Mouse (Mus musculus) 3T3-L1 (cell line): Measurements from ENCODE around the gene Taf1.

Experiments used
- DNase-seq: peaks from one replicate; pipeline ENCODE4 v3.0.0-alpha.2; 2015; ENCODE audit warnings: low read depth, low spot score

The Taf1 gene

GRCm38 (mm10) chrX:101532347-101533221, at the start of gene Taf1:
Taf1 (plus strand) TSS chrX:101532734.
- peak; percentile 98 for DNase-seq

GRCm38 (mm10) chrX:101486487-101487152, 45.9 kb upstream of the Taf1 start:
- peak; percentile 71 for DNase-seq

DNA sequence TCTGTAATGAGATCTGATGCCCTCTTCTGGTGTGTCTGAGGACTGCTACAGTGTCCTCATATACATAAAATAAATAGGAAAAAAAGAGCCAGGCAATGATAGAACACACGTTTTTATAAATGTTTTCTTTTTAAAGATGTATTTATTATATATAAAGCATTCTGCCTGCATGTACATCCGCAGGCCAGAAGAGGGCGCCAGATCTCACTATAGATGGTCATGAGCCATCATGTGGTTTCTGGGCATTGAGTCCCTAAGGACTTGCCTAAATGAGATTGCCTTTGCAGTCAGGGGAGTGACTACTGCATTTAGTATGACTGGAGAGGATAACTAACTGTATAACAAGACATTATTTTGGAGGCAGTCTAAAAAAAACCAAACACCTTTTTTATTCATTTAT, 27.9 kb upstream of the Taf1 start:
- peak; percentile 75 for DNase-seq

GRCm38 (mm10) chrX:101515710-101516109, 16.8 kb upstream of the Taf1 start:
- peak; percentile 49 for DNase-seq

GRCm38 (mm10) chrX:101518006-101518405, 14.5 kb upstream of the Taf1 start:
- peak; percentile 56 for DNase-seq

- DNase-seq, result no peak
Measured at GRCm38 (mm10) chrX:101522027-101522426, 10.5 kb upstream of the Taf1 start.

DNA sequence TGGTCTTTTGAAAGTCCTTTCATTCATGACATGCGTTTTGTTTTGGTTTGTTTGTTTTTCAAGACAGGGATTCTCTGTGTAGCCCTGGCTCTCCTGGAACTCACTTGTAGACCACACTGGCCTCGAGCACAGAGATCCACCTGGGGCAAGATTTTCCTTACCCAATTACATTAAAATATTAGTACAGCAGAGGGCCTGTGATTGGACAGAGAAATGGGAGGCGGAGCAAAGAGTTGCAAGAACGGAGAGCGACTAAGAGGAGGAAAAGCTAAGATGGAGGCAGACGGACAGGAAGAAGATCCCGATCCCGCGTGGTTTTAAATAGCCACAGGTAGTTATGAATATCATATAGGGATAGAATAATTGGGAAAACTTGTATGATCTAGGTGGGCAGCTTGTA, 5.2 kb upstream of the Taf1 start:
- DNase-seq, result peak; percentile 88

DNA sequence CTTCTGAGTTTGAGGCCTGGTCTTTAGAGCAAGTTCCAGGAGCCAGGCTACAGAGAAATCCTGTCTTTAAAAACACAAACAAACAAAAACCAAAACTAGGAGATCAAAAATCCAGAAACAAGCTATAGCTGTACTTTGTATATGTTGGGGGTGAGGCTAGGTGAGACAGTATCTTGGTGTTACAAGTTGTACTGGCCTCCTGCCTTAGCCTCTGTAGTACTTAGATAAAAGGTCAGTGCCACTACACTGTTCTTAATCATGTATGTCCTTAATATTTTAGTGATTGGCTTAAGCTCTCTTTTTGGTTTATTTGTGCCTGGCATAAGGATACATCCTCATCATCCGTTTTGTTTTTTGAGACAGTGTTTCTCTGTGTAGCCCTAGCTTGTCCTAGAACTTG, 52.9 kb downstream of the Taf1 start:
- DNase-seq, result no peak

- DNase-seq, result no peak
Measured at GRCm38 (mm10) chrX:101616183-101616582, 83.6 kb downstream of the Taf1 start.

GRCm38 (mm10) chrX:101617889-101618288, 85.4 kb downstream of the Taf1 start:
- DNase-seq, result no peak

DNA sequence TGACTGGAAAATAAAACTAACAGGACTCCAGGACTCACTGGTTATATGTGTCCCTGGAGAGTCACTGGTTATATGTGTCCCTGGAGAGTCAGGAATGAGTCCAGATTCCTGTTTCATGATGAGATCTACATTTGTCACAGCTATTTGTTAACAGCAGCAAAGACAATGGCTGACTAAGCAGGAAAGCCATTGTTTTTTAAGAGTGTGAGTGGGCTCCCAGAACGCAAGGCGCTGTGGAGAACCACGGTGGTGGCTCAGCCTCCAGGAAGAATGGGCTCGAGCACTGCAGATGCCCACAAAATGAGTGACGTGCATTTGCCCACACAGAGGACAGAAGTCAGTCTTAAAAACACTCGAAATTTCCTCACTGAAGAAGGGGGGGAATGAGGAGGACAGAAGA, 87.8 kb downstream of the Taf1 start:
- DNase-seq, result peak; percentile 36

DNA sequence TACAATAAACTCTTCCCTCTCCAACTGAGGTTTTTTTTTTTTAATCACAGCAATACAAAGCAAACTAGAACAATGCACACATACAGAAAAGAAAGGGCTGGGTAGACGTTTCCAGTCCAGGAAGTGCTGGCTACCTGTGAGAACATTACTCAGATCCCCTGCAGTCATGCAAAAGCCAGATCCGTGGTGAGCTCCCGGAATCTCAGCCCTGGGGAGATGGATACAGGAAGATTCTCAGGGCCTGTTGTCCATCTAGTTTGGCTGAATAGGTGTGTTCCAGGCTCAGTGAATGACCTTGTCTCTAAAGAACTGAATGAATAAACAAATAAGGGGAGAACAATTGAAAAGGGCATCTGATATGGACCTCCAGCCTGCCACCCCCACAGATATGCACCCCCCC, 90.0 kb downstream of the Taf1 start:
- no peak for DNase-seq

GRCm38 (mm10) chrX:101636821-101637525, 104.4 kb downstream of the Taf1 start:
- no peak for DNase-seq

- DNase-seq, result no peak
Measured at GRCm38 (mm10) chrX:101638856-101639255, 106.3 kb downstream of the Taf1 start.

DNA sequence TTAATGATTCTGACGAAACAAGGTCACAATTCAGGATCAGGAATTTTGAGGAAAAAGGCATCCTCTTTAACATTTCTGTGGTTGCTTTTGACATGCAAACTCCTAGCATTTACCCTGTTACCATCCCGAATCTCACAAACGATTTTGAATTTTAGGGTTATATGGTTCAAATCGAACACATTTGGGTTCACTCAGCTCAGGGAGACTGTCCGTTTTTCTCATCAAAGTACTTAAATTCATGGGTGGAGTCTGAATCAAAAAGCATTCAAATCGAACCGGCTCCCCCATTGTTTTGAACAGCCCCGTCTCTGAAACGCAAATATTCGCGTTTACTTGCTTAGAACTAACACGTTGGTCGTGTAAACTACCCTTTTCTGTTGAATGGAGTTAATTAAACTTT, 106.8 kb downstream of the Taf1 start:
- DNase-seq, result peak; percentile 45

GRCm38 (mm10) chrX:101639741-101640166, 107.2 kb downstream of the Taf1 start, which contains the start of gene Ogt:
Ogt (plus strand) TSS chrX:101640060.
- peak; percentile 96 for DNase-seq

- DNase-seq, result peak; percentile 39
Measured at GRCm38 (mm10) chrX:101640194-101641160, 107.9 kb downstream of the Taf1 start.

DNA sequence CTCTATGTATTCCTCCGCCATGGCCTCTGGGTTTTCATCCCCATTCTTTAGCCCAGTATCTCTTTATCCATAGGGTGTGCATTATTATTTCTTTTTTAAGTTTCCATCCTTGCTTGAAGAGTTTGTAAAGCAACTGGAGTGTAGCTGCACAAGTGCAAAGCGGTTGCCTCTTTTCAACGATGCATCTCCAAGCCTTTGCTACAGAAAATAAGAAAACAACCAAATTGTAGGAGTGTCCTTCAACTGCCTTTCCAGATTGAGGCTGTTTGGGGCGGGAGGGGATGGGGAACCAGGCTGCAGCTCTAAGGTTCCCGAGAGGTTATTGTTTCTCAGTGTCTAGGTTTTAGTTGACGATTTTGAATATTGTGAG, 108.6 kb downstream of the Taf1 start:
- DNase-seq, result peak; percentile 23

- DNase-seq, result peak; percentile 3
Measured at GRCm38 (mm10) chrX:101642091-101642490, 109.6 kb downstream of the Taf1 start.

DNA sequence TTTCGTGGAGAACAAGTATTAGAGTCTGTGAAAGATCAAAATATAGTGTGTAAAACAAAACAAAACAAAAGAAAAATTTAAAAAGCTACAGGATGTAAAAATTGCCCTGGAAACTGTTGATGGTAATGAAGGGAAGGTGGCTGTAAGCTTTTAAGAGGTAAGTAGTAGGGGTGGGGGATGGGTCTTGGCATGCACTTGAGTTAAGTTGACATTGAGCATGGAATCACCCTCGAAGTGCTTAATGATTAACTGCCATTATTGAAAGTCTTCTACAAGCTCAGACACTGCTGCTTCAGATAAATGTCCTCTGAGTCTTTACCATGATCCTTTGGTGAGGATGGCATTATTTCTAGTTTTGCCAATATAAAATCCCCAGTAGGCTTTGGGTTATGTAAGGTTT, 112.8 kb downstream of the Taf1 start:
- DNase-seq, result no peak

GRCm38 (mm10) chrX:101646621-101647020, 114.1 kb downstream of the Taf1 start:
- no peak for DNase-seq
